Mouse (Mus musculus) kidney, adult 2 months (tissue): ENCODE measurements around the gene Trub1.

Experiments
- CTCF ChIP-seq: fragments of 200-500 bp; conservative IDR thresholded peaks from 2 replicates; pipeline ENCODE4 v1.5.1; 2011; ENCODE audit warnings: low read depth, mild to moderate bottlenecking, control low read depth, low read length, moderate library complexity, mixed read lengths; ENCODE audit not compliant: insufficient read depth, insufficient read length
- POLR2A ChIP-seq: fragments of 200-500 bp; IDR thresholded peaks from one replicate; pipeline ENCODE4 v1.6.1; 2011; ENCODE audit warnings: low read depth, low read length, control low read depth

DNA sequence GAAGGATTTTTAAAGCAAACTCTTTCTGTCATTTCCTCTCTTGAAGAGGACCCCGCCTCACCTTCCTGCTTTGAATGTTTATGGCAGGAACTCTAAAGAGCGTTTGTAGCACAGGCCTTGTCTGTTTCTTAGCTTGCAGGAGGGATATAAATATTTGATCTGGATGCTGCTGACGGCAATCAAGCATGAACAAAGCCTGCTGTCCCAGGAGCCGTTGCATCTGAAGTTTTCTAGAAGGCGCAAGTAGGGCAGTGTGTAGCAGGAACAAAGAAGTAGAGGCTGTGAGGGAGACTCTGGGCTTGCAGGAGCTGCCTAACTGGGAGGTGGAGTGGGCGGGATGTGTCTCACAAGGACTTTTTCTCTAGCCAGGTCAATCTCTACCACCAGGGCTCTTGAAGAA, 50.4 kb downstream of the Trub1 start:
- TF ChIP-seq CTCF (no peak), POLR2A (no peak)
